Mouse (Mus musculus): ENCODE measurements around the gene Tex2. TPM values are rescaled to one million over a fixed set of nuclear protein-coding genes. Genes with fewer than 3 reads are reported as not detected.

Gene Tex2
- polyA plus RNA-seq, 2 experiments: 8.7 to 10.8 TPM

- Histone ChIP-seq H3K4me2 (replicated peaks; ENCODE audit: low read depth, low read length, severe bottlenecking) (no peak overlapping the region), H3K27me3 (ENCODE audit: control insufficient read depth, insufficient read depth, low read length) (no peaks in the 10 kb centered on the region), H3K27ac (replicated peaks; ENCODE audit: low read depth, low read length) (no peak overlapping the region), H3K4me3 (replicated peaks; ENCODE audit: low read length) (no peak overlapping the region), H3K36me3 (ENCODE audit: control insufficient read depth, insufficient read depth, low read length) (peaks cover 28% of the 10 kb centered on the region), H3K9me3 (ENCODE audit: control insufficient read depth, low read length) (no peaks in the 10 kb centered on the region), H3K4me1 (ENCODE audit: control insufficient read depth, insufficient read depth, low read length) (peaks cover 3% of the 10 kb centered on the region; the same call in 1 of the 2 replicates), H3K9ac (ENCODE audit: low read depth, low read length, severe bottlenecking) (no peak overlapping the region)
- DNase-seq (ENCODE audit: low spot score) (no peak), ATAC-seq (ENCODE audit: low FRiP score, low read depth) (no peak)
- TF ChIP-seq POLR2A (IDR thresholded peaks at IDR 0.05; ENCODE audit: borderline replicate concordance, extremely low read depth, insufficient read depth, insufficient read length): no peak
- 77% methylated on average over 12 of the region's 12 CpGs for WGBS
Measured at GRCm38 (mm10) chr11:106564261-106564660, 49.0 kb downstream of the Tex2 start.

- Histone ChIP-seq H3K4me1 (ENCODE audit: control insufficient read depth, insufficient read depth, low read length) (peaks cover 3% of the 10 kb centered on the region; the same call in 1 of the 2 replicates), H3K4me2 (replicated peaks; ENCODE audit: low read depth, low read length, severe bottlenecking) (no peak overlapping the region), H3K9ac (ENCODE audit: low read depth, low read length, severe bottlenecking) (no peak overlapping the region), H3K27ac (replicated peaks; ENCODE audit: low read depth, low read length) (no peak overlapping the region), H3K4me3 (replicated peaks; ENCODE audit: low read length) (no peak overlapping the region), H3K9me3 (ENCODE audit: control insufficient read depth, low read length) (no peaks in the 10 kb centered on the region), H3K27me3 (ENCODE audit: control insufficient read depth, insufficient read depth, low read length) (no peaks in the 10 kb centered on the region), H3K36me3 (ENCODE audit: control insufficient read depth, insufficient read depth, low read length) (peaks cover 22% of the 10 kb centered on the region)
- ATAC-seq (ENCODE audit: low FRiP score, low read depth): no peak
- WGBS: 75% methylated on average over 4 of the region's 4 CpGs
- no peak for DNase-seq (ENCODE audit: low spot score)
- no peak for TF ChIP-seq POLR2A (IDR thresholded peaks at IDR 0.05; ENCODE audit: borderline replicate concordance, extremely low read depth, insufficient read depth, insufficient read length)
Measured at GRCm38 (mm10) chr11:106562707-106563106, 50.5 kb downstream of the Tex2 start.

GRCm38 (mm10) chr11:106559773-106560172 is 53.5 kb downstream of the Tex2 start:
- Histone ChIP-seq H3K9ac (ENCODE audit: low read depth, low read length, severe bottlenecking) (no peak overlapping the region), H3K4me2 (replicated peaks; ENCODE audit: low read depth, low read length, severe bottlenecking) (no peak overlapping the region), H3K9me3 (ENCODE audit: control insufficient read depth, low read length) (no peaks in the 10 kb centered on the region), H3K27ac (replicated peaks; ENCODE audit: low read depth, low read length) (no peak overlapping the region), H3K4me3 (replicated peaks; ENCODE audit: low read length) (no peak overlapping the region), H3K4me1 (ENCODE audit: control insufficient read depth, insufficient read depth, low read length) (peaks cover 26% of the 10 kb centered on the region), H3K36me3 (ENCODE audit: control insufficient read depth, insufficient read depth, low read length) (0 out of 2 replicates have a peak, but pooled peaks cover 2% of the 10 kb centered on the region), H3K27me3 (ENCODE audit: control insufficient read depth, insufficient read depth, low read length) (no peaks in the 10 kb centered on the region)
- WGBS: 88% methylated on average over 7 of the region's 7 CpGs
- ATAC-seq (ENCODE audit: low FRiP score, low read depth) (no peak), DNase-seq (ENCODE audit: low spot score) (no peak)
- no peak for TF ChIP-seq POLR2A (IDR thresholded peaks at IDR 0.05; ENCODE audit: borderline replicate concordance, extremely low read depth, insufficient read depth, insufficient read length)

GRCm38 (mm10) chr11:106558008-106558407 is 55.2 kb downstream of the Tex2 start:
- no peaks in the 10 kb centered on the region for H3K27me3 ChIP-seq (ENCODE audit: control insufficient read depth, insufficient read depth, low read length)
- H3K9ac ChIP-seq (ENCODE audit: low read depth, low read length, severe bottlenecking): no peak overlapping the region
- no peaks in the 10 kb centered on the region for H3K9me3 ChIP-seq (ENCODE audit: control insufficient read depth, low read length)
- DNase-seq (ENCODE audit: low spot score) (no peak), ATAC-seq (ENCODE audit: low FRiP score, low read depth) (no peak)
- no peak overlapping the region for H3K4me3 ChIP-seq (replicated peaks; ENCODE audit: low read length)
- peaks cover 23% of the 10 kb centered on the region for H3K4me1 ChIP-seq (ENCODE audit: control insufficient read depth, insufficient read depth, low read length)
- no peak for TF ChIP-seq POLR2A (IDR thresholded peaks at IDR 0.05; ENCODE audit: borderline replicate concordance, extremely low read depth, insufficient read depth, insufficient read length)
- no peak overlapping the region for H3K27ac ChIP-seq (replicated peaks; ENCODE audit: low read depth, low read length)
- H3K4me2 ChIP-seq (replicated peaks; ENCODE audit: low read depth, low read length, severe bottlenecking): no peak overlapping the region
- 69% methylated on average over 4 of the region's 4 CpGs for WGBS
- H3K36me3 ChIP-seq (ENCODE audit: control insufficient read depth, insufficient read depth, low read length): 0 out of 2 replicates have a peak, but pooled peaks cover 2% of the 10 kb centered on the region

- 0 out of 2 replicates have a peak, but pooled peaks cover 2% of the 10 kb centered on the region for H3K36me3 ChIP-seq (ENCODE audit: control insufficient read depth, insufficient read depth, low read length)
- no peak overlapping the region for H3K9ac ChIP-seq (ENCODE audit: low read depth, low read length, severe bottlenecking)
- H3K27ac ChIP-seq (replicated peaks; ENCODE audit: low read depth, low read length): no peak overlapping the region
- no peaks in the 10 kb centered on the region for H3K9me3 ChIP-seq (ENCODE audit: control insufficient read depth, low read length)
- WGBS: 65% methylated on average over 7 of the region's 7 CpGs
- H3K4me2 ChIP-seq (replicated peaks; ENCODE audit: low read depth, low read length, severe bottlenecking): no peak overlapping the region
- H3K4me1 ChIP-seq (ENCODE audit: control insufficient read depth, insufficient read depth, low read length): peaks cover 23% of the 10 kb centered on the region
- no peaks in the 10 kb centered on the region for H3K27me3 ChIP-seq (ENCODE audit: control insufficient read depth, insufficient read depth, low read length)
- no peak overlapping the region for H3K4me3 ChIP-seq (replicated peaks; ENCODE audit: low read length)
- DNase-seq (ENCODE audit: low spot score): no peak
- no peak for TF ChIP-seq POLR2A (IDR thresholded peaks at IDR 0.05; ENCODE audit: borderline replicate concordance, extremely low read depth, insufficient read depth, insufficient read length)
- ATAC-seq (ENCODE audit: low FRiP score, low read depth): no peak
Measured at GRCm38 (mm10) chr11:106557398-106557797, 55.8 kb downstream of the Tex2 start.

- DNase-seq (ENCODE audit: low spot score) (no peak), ATAC-seq (ENCODE audit: low FRiP score, low read depth) (no peak)
- H3K4me3 ChIP-seq (replicated peaks; ENCODE audit: low read length): no peak overlapping the region
- H3K4me2 ChIP-seq (replicated peaks; ENCODE audit: low read depth, low read length, severe bottlenecking): no peak overlapping the region
- 0 out of 2 replicates have a peak, but pooled peaks cover 2% of the 10 kb centered on the region for H3K36me3 ChIP-seq (ENCODE audit: control insufficient read depth, insufficient read depth, low read length)
- WGBS: 53% methylated on average over 4 of the region's 4 CpGs
- no peak overlapping the region for H3K9ac ChIP-seq (ENCODE audit: low read depth, low read length, severe bottlenecking)
- no peaks in the 10 kb centered on the region for H3K27me3 ChIP-seq (ENCODE audit: control insufficient read depth, insufficient read depth, low read length)
- H3K9me3 ChIP-seq (ENCODE audit: control insufficient read depth, low read length): no peaks in the 10 kb centered on the region
- peaks cover 23% of the 10 kb centered on the region for H3K4me1 ChIP-seq (ENCODE audit: control insufficient read depth, insufficient read depth, low read length)
- no peak for TF ChIP-seq POLR2A (IDR thresholded peaks at IDR 0.05; ENCODE audit: borderline replicate concordance, extremely low read depth, insufficient read depth, insufficient read length)
- H3K27ac ChIP-seq (replicated peaks; ENCODE audit: low read depth, low read length): no peak overlapping the region
Measured at GRCm38 (mm10) chr11:106556689-106557088, 56.5 kb downstream of the Tex2 start.
